Mouse (Mus musculus): ENCODE measurements around the gene Tmem59. TPM values are rescaled to one million over a fixed set of nuclear protein-coding genes. Genes with fewer than 3 reads are reported as not detected.

Gene Tmem59
- 111 and 119 TPM in 2 replicates for polyA plus RNA-seq (2012; rRNA removed)

DNA sequence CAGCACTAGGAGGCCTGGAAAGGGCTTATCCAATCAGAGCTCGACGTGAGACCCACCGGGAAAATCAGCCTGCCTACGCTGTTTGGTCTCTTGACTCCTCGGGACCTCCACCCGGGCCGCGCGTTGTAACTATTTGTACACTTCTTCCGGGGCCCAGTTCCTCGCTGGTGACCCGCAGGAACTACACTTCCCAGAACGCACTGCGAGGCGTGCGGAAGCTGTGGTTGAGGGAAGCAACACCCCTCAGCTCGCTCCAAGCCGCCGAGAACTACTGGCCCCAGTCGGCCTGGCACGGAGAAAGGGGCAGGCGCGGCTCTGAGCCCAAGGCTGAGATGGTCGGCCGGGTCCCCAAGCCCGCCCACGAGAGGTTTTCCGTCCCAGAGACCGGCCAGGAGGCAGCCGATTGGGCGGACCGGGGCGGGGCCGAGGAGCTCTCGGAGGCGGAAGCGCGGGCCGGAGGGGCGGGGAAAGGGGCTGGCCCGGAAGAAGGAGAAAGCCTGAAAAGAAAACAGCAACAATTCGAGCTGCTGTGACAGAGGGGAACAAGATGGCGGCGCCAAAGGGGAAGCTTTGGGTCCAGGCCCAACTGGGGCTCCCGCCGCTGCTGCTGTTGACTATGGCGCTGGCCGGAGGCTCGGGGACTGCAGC is at the start of gene Tmem59:
Gene Tmem59 (plus strand): TSS at position 218 of the 648 bp plus-strand sequence.

GRCm38 (mm10) chr4:107178830-107179490 is 761 bp downstream of the Tmem59 start, which contains the start of gene Tceanc2:
Gene Tceanc2 (minus strand): TSS chr4:107179116.

GRCm38 (mm10) chr4:107208880-107209279 is 30.7 kb downstream of the Tmem59 start, which contains the start of gene Ldlrad1:
Gene Ldlrad1 (plus strand): TSS chr4:107209180.

Other genes starting within 250 kb of the Tmem59 start
- gene Mrpl37, start 111.5 kb upstream of the Tmem59 start, polyA plus RNA-seq (2012; rRNA removed), result 34.4 and 35.7 TPM in 2 replicates
- gene Cyb5rl, start 111.4 kb upstream of the Tmem59 start, polyA plus RNA-seq (2012; rRNA removed), result 2.4 and 2.9 TPM in 2 replicates
- gene Cdcp2, start 81.5 kb upstream of the Tmem59 start, polyA plus RNA-seq (2012; rRNA removed), result not detected in 2 replicates
- 7.2 and 7.6 TPM in 2 replicates for gene Tceanc2, start 717 bp downstream of the Tmem59 start, polyA plus RNA-seq (2012; rRNA removed)
- gene Ldlrad1, start 30.8 kb downstream of the Tmem59 start, polyA plus RNA-seq (2012; rRNA removed), result 0.05 TPM in 1 of 2 replicates, not detected in the other
- 8.6 and 9.5 TPM in 2 replicates for gene Lrrc42, start 75.1 kb downstream of the Tmem59 start, polyA plus RNA-seq (2012; rRNA removed)
- gene Hspb11, start 75.2 kb downstream of the Tmem59 start, polyA plus RNA-seq (2012; rRNA removed), result 6.7 and 6.8 TPM in 2 replicates
- 0.09 and 0.23 TPM in 2 replicates for gene Dio1, start 128.8 kb downstream of the Tmem59 start, polyA plus RNA-seq (2012; rRNA removed)
- 13.4 and 15.3 TPM in 2 replicates for gene Yipf1, start 136.0 kb downstream of the Tmem59 start, polyA plus RNA-seq (2012; rRNA removed)
- gene Ndc1, start 189.4 kb downstream of the Tmem59 start, polyA plus RNA-seq (2012; rRNA removed), result 5.8 and 6.3 TPM in 2 replicates